Mouse (Mus musculus): ENCODE measurements at regions not wholly inside any gene's neighbourhood (a gene's known extent, or its start where the extent isn't known, plus 50 kb on each side); places are given as distances from the start of the nearest gene placed in this dataset.

DNA sequence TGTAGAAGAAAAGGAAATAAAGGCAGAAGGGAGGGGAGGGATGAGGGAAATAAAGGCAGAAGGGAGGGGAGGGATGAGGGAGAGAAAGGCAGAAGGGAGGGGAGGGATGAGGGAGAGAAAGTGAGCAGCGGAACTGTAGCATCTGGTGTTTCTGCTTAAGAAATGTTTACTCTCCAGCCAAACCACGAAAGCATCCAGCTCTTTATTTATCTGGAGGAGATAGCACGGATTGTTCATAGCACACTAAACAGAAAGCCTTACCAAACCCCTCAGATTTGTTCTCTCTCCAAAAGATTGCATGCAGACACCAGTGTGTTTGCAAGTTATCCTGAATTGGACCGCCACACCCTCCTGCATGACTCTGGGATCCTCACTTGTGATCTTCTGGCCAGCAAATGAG is 168.4 kb upstream of the Cxcl12 start:
- DNase-seq (ENCODE audit: low read depth, low spot score) = no peak

DNA sequence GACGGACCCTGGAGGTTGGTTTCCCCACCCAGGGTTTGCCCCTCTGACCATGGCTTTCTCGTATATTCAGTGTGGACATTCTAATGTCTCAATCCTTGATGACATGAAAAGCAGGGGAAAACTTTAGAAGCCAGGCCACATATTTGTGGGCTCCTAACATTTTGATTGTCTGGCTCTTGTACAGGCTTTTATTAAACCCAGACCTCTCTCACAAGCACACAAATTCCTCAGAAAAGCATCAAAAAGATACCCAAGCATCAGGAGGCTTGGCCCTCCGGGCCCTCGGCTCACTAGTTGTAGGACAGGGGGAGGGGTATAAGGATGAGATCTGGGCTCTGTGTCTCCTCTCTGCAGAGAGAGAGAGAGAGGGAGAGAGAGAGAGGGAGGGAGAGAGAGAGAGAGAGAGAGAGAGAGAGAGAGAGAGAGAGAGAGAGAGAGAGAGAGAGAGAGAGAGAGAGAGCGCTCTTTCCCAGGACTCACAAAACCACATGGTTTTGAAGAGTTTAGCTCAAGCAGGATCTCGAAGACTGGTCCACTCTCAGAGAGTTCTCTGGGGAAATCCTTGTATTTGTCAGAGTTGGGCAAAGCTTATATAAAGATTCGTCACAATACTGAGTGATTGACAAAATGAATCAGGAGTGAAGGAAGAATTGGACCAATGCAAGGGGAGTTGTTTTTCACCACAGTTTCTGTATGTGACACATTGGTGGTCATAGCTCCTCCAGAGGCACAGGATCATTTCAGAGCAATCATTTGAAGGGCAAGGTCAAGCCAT is 167.2 kb upstream of the Cxcl12 start:
- no peak for DNase-seq (ENCODE audit: low read depth, low spot score)

DNA sequence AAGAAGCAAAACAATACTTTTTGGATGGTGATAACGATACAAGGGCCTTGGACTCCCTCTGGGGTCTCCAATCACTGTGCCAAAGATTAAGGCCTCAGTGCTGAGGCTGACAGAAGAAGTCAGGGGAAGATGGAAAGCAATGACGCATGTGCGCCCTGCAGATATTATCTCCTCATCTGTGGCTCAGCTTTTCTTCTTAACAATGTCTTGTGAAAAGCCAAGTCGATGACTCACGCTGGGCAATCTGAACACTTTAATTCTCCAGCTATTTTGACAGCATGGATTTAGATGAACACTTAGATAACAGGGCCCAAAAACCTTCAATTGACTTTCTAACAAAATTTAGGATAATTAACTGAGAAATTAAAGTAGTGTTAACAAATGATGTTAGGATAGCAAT is 155.7 kb upstream of the Cxcl12 start:
- DNase-seq (ENCODE audit: low read depth, low spot score) = no peak

DNA sequence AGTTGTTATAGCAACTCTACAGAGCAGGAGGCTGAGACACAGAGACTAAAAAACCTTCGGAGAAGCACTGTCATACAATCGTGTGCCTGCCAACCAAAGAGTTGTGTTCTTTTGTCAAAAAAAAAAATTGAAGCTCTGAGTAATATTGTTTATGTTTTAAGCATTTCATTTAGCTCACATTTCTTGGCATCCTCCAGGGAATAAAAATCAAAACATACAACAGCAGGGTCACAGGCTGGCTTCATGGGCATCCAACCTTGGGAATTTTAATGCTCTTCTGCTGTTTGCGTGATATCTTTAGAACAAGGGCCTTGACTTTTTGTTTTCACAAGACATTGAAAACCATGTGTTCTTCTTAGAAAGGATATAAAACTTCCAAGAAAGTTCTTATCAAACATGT is 152.9 kb upstream of the Cxcl12 start:
- DNase-seq (ENCODE audit: low read depth, low spot score) = no peak

DNA sequence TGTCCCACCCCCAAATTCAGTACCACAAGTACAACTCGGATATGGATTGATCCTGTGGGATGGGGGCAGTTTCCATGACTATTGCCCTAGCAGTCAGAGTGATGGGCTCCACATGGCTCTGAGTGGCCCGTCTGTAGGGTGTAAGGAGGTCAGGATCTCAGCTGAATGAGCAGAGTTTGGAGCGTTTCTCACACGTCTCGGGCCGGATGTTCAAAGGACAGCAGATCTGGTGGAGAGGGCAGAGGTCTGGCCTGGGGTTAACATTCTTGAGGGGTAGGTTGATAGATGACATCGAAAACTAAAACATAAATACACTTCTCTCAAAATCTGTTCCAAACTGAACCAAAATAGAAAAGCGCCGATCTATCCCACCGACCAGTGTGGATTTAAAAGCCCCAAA is 146.5 kb upstream of the Cxcl12 start:
- no peak for DNase-seq (ENCODE audit: low read depth, low spot score)

DNA sequence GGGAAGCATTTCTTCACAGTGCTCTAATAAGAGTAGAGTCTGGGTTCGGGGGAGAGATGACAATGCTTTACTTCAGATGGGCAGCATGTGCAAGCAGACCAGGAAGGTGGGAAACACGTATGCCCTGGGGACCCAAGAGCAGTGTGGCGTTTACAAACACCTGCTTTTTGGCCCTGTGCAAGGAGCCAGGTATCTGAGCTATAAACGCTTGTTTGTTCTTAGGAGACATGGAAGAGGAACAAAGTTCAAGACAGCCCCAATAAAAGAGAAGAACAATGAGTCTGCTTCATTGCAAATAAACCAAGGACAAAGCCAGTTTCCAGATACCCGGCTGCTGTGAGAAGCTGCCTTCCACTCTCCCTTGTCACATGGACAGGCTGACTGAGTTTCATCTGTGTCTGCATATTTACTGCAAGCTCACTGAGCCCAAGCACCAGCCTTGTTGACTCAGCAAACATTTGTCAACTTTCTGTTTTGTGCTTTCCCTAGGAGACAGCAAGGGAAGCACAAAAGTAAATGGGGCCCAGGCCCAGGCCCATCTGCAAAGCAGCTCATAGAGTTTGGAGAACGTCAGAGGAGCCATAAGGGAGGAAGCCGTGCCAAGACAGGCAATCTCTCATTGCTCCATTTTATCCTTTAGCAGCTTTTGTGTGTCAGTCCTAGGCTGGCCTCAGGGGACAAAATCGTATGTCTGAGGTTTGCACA is 136.1 kb upstream of the Cxcl12 start:
- DNase-seq (ENCODE audit: low read depth, low spot score) = no peak

DNA sequence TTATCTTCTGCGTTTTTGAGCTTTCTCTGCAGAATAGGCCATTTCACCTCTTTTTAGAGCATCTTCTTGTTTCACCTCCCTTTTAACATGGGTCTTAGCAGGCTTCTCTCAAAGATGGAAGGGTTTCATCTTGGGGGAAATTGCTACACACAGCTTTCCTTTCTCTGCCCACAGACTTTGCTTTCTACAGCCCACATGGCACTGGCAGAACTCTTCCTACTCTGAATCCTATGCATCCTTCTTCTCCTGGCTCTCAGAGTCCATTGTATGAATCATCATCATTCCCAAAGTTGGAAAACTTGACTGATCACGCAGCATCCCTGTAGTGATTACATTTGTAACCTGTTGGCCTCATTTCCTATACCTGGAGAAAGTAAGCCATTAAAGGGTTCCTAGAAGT is 124.6 kb upstream of the Cxcl12 start:
- DNase-seq (ENCODE audit: low read depth, low spot score) = no peak

DNA sequence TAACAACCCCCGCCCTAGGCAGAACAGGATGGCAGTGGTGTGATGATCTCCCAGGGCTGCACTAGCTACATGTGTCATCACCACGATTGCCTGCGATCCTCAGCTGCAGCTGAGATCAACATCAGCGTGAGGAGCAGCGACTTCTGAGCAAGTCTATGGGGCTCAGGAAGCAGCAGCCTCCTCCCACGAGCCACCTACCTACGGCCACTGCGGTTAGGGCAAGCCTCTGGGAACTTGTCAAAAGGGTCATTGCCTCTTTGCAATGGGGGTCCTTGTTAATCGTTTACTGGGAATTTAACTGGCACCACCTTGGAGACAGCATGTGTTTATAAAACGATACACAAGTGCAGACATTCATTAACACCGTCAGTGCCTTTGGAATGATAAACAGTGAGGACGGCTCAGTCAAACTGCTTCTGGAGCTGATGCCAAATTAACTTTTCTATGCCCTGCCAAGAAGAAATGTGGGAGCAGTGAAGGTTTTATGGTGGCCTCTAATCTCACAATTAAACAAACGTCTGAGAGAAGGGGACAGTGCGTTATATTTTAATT is 118.8 kb upstream of the Cxcl12 start:
- DNase-seq (ENCODE audit: low read depth, low spot score) = no peak

DNA sequence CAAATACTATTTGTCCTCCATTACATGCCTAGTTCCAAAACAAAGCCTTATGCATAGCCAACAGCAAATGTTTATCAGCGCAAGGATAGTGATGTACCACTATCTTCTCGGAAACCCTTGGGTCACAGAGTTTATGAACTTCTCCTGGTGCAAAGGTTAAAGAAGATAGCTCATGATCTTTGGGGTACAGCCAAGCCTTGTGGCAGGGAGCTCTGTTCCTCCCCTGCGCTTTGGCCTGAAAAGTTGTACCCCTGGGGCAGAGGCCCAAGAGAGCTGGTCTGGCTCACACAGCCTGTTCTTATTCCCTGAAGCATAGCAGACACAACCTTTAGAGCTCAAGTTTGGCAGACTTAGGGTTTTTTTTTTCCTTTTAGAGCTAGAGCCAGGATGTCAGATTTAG is 107.6 kb upstream of the Cxcl12 start:
- no peak for DNase-seq (ENCODE audit: low read depth, low spot score)

DNA sequence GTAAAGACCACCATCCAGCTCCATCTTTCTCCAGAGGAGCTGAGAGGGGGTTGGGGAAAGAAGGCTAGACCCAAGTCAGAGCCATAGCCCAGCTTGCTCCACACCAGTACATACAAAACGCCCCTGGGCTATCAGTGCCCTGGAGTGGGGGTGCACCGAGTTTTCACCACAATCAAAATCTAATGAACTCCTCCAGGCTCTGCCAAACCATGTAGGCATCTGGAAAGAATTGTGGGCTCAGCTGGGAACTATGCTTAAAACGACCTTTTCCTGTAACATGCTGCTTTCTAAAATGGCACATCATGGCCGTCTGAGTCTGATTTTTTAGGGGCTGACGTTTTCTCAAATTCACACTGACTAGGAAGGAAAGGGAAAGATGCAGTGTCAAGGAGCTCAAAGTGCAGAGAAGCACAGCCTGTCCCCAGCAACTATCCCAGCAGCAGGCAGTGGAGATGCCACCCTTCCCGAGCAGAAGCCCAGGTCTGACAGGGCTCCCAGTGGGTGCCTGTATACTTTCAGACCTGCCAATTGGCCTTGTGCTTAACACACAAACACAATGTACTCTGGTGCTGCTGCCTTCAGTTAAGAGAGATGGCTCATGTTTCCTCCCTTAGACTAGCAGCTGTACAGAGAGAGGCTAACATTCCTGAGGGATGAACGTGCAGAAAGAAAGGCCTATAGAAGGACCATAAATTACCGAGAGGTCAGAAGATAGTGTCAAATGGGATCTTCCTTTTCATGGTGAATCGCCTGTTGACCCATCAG is 100.6 kb upstream of the Cxcl12 start:
- no peak for DNase-seq (ENCODE audit: low read depth, low spot score)

DNA sequence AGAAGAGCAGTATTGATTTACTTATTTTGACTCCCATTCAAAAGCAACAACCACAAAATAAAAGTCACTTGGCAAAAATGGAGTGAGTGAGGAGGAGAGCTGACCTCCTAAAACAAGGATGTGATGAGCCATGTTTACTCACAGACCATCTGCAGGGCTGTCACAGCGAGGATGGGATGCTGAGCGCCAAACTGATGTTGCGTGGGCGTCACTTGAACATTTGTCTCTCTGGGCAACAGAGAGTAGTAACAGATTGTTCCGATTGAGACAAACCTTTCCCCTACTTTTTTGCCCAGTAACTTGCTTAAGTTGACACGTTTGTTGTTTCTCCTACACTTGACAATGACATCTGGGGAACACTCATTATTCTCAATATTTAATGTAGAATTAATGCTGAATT is 97.0 kb upstream of the Cxcl12 start:
- no peak for DNase-seq (ENCODE audit: low read depth, low spot score)

DNA sequence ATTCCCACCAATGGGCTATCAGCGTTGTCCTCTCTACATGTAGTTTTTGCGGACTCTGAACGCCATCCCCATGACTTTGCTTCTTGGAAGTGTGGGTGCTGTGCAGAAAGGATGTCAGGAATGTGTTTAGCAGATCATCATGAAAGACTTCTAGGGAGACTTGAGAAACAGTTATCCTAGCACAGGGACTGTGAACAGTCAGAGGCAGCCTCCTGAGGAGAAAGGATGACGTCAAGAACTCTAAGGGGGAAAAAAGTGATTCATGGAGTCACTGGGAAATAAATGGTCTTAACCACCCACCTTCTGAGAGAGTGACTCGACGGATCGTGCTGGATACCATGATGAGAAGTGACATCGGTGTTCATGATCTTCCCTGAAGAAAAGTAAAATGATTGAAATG is 96.5 kb upstream of the Cxcl12 start:
- no peak for DNase-seq (ENCODE audit: low read depth, low spot score)

DNA sequence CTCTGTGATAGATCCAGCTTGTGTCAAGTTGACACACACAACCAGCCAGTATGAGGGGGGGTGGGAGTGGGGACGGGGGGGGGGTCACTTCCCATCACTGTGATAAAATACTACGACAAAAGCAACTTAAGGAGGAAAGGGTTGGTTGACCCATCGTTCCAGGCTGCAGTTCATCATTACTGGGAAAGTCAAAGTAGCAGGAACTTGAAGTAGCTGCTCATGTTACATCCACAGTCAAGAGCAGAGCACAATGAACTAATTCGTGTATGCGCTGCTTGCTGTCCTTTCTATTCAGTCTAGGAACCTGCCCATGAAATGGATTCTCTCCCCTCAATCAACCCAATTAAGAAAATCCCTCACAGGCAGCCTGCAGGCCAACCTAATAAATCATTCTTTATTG is 88.8 kb upstream of the Cxcl12 start:
- no peak for DNase-seq (ENCODE audit: low read depth, low spot score)

DNA sequence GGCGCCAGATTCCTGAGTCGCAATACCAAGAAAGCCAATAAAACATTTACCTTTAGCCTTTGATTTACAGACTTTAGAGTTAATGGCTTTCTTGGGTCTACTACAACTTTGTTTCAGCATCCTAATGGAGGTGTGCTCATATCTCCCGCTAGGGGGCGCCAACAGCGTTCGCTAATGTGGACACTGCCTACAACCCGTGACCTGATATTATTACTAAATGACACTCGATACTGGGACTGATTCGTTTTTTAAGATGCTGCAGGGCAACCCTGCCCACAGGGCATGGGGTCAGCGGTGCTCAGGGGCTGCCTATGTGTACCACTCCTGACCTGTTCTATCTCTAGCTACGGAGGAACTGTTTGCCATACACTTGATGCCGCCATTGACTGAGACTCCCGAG is 87.4 kb upstream of the Cxcl12 start:
- no peak for DNase-seq (ENCODE audit: low read depth, low spot score)

DNA sequence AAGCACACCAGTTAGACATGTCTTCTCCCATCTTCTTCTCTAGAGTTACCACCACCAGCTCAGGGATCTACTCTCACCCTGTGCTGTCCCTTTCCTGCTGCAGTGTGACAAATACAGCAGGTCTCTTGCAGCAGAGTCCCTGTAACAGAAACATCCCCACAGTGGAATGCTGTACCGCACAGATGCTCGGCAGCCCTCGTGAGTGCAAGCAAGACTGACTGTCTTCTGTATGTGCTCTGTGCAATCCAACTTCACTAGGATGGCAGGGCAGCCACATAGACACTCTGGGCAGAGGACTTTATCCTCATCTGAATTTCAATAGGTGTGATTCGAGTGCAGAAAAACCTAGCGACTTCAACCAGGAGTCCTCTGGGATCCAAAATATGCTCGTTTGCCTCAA is 84.1 kb upstream of the Cxcl12 start:
- DNase-seq (ENCODE audit: low read depth, low spot score) = no peak

DNA sequence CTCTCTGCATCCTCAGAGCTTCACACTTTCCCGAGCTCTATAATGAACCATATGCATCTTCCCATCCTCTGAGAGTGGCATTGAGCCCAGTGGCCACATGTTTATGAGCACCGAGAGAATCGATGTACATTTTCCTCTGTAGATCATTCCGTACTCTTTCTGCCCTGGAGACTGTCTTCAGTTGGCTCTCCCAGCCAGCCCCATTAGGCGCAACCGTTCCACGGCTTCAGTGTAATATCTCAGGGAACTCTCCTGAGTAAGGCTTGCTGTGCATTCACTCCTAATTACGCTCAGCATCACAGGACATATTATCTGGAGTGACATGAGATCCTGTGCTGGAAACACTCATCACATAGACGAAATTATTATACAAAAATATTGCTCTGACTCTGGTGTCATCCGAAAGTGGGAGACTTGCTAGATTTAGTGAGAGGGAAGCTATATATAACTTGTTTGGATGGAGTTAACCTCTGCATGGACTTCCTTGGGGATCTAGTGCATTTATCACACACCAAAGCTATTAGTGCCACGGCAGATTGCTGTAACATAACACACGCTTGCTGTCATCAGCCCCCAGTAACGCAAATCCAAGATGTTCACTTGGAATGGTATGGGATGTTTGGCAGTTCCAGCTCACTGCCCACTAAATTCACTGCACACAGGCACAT is 83.4 kb upstream of the Cxcl12 start:
- no peak for DNase-seq (ENCODE audit: low read depth, low spot score)

DNA sequence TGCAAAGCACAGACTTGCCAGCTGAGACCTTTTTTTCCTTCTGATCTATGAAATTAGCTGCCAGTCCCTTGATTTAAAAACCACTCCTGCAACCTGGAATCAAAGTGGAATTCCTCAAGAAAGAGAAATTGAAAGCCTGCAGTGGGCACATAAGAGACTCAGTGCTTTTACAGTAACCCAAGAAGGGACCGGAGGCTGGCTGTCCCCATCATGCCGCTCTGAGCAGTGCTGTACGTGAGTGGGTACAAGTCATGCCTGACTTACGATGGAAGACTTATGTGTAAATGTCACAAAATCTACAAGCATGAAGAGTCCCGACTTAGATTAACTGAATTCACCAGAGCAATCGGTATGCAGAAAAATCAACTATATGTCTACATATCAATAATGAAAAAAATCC is 73.6 kb upstream of the Cxcl12 start:
- no peak for DNase-seq (ENCODE audit: low read depth, low spot score)

DNA sequence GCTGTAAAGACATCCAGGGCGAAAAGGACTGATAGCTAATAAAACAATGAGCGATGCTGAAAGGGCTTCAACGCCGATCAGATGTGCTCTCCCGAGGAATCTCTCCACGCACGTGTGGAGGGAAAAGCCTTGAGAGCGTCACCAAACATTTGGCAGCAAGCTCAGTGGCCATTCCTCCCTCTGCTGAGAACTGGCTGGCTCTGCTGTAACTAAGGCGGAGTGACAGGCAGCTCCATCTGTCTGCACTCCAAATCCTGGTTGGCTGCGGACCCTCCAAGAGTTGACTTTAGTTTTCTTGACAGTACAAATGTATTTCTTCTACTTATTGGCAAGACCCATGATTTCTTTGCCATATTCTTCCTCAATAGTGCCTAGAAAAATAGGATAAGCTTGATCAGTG is 68.5 kb upstream of the Cxcl12 start:
- no peak for DNase-seq (ENCODE audit: low read depth, low spot score)

DNA sequence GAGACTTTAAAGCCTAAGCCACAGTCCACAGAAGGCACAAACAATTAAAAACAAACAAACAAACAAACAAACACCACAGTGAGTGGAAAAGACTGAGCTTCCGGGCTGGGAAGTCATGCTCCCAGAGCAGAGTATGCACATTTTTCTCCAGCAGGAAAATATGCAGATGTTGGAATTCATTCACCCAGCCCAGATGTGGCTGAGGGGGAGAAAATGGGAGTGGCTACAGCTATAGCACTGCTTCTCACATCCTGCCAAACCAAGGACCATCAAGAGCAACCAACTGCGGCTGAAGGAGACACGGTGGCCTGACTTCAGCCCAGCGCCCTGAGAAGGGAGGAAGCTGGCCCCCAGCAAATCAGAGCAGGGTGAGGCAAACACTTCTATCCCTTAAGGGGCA is 65.6 kb upstream of the Cxcl12 start:
- DNase-seq (ENCODE audit: low read depth, low spot score) = no peak

DNA sequence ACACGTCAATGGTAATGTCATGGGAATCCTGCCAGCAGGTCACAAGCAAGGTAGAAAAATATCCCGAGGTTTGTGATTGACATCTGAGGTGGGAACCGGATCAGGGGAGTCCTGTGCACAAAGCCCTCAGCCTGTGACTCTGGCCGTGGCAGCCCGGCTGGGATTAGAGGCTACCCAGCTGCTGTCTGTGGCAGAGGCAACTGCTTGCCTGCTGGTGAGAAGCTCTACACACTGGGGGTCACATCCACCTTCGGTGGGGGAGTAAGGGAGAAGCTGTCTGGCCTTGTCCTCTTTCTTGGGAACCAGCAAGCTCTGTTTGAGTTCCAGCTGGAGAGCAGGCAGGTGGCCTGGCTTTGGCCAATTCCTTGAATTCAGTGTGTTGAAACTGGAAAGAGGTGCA is 64.3 kb upstream of the Cxcl12 start:
- no peak for DNase-seq (ENCODE audit: low read depth, low spot score)

DNA sequence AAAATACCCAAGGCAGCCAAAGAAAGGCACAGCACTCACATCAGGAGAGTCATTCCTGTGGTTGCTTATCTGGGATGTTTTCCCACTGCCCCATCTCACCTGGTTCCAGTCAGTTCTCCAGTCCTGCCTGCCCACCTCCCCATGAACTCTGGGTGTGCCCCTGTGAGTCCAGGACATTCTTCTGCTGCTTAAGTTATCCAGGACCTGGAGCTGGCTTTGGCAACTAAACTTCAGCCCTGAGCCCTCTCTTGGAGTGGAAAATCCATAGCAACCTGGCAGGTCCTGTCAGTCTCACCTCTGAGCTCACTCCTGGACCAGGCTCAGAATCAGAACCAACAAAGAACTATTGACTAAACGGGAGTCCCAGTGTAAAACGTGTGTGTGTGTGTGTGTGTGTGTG is 63.9 kb upstream of the Cxcl12 start:
- no peak for DNase-seq (ENCODE audit: low read depth, low spot score)

DNA sequence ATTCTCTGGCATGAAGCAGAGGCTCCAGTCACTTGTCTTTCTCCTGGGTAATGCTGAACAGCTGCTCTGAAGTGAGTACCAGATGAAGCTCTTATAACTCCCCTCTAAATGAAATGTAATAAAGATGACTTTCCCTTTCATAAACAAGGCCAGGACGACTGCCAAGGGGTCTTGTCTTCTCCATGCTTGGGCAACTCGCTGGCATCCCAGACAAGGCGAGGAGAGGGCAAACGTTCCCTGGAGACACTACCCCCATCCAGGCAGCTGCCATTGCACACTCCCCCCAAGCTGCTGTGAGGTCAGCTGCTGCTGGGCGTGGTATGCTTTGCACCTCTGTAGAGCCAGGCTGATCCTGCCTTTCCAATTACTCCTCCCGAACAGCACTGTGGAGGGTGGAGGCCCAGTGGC is 63.1 kb upstream of the Cxcl12 start:
- DNase-seq (ENCODE audit: low read depth, low spot score) = no peak

Measured in c-Kit-negative CD71-positive TER-119-positive erythroid progenitor cells, embryonic 14.5 days (primary cell).